Mouse (Mus musculus) urinary bladder, postnatal 4 days (tissue): ENCODE results near the gene Btbd9.

ENCODE experiments used
- DNase-seq, 2 experiments: peaks; one replicate each; pipeline ENCODE4 v3.0.0; 2021 to 2022; ENCODE audit warnings: low spot score in 2 of 2

The Btbd9 gene

DNA sequence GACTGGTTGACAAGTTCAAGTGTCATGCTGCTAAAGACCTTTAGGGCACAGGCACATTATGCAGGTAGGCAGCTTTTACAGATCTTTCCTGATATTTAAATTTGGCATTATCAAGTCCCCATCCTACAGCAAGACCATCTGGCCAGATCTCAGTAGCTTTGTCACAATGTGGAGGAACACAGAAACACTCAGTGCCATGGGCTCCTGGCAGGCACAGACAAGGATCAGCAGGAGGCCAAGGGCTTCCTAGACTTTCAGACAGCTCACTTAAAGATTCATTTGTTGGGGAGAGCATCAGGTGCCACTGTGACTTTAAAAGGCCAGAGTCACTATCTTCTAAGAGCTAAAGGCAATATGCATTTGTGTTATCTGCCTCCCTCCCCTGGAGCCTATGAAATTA, 293.3 kb downstream of the Btbd9 start:
- no peak for DNase-seq

DNA sequence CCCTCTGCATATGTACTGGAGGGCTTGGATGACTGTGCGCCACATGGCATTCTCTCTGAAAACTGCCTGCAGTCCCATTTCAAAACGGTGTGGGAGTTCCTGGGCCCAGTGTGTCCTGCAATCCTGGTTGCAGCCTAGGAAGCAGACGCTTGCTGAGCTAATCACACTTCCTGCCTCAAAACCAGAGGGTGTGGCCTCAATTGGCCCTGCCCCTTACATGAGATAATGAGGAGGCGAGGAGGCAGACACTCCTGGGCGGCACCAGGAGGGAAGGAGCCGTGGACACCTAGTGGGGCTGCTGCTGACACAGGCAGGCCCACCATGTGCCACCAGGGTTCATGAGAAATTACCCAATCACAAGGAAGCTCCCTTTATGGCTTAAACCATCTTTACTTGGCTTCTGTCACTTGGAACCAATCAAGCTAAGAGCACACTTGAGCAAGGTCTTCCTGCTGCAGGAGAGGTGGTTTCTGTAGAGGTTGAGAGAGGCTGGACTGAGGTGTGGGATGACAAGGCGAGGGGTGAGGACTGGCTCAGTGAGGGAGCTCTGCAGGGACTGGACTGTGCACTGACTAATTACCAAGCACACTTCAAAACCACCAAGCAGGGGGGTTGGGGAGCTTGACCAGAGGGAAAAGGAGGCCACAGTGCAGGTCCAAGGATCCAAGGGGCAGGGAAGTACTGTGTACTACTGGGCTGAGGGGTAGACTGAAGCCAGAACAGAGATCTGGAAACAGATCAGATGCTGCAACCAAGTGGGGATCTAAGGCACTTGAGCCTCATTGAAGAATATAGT, 295.8 kb downstream of the Btbd9 start:
- no peak for DNase-seq

DNA sequence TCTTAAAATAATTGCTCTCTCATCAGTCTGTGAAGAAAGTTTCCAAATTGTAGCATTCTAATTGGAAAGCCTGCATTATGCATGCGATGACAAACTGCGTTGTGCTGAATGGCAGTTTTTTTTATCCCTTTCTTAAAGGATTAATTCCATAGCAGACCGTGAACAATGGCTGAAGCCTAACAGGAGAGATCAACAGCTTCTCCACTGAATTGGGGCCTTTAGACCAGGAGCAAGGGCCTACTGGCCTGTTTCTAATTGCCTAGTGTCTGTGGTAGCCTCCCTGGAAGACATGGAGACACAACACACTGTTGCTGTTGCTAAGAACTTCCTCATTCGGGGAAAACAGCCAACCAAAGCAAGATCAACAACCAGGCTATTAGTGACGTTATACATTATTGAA, 296.6 kb downstream of the Btbd9 start:
- no peak for DNase-seq

DNA sequence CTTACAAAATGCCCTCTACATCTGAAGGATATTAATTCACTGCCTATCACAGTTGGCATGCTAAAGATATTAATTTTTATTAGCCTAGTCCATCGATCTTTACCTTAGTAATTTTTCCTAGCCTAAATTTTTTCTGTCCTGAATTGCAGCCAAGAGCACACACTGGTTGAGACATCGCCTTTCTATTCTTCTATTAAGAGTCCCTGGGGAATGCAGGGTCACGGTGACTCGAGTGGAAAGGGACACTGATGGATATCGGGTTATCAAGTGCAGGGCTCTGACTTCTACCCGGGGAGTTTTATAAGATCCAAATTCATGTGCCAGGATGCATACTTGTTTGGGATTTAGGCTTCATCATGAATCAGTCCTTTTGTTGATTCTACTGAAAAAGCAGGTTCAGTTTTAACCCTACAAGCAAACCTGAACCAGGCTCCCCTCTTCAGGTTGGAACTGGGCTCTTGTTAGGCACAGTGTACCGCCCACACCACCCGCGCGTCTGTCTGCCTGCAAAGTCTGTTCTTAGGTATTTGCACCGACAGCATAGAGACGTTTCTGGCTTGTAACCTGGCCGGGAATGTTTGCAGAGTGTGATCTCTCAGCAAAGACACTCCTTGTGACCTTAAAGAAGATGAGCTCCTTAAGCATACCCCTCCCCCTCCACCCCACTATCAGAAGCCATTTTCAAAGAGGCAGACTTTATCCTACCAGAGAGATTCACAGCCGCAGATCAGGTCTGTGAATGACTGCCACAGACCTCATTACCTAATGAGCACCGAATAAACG, 297.5 kb downstream of the Btbd9 start:
- DNase-seq, result no peak

DNA sequence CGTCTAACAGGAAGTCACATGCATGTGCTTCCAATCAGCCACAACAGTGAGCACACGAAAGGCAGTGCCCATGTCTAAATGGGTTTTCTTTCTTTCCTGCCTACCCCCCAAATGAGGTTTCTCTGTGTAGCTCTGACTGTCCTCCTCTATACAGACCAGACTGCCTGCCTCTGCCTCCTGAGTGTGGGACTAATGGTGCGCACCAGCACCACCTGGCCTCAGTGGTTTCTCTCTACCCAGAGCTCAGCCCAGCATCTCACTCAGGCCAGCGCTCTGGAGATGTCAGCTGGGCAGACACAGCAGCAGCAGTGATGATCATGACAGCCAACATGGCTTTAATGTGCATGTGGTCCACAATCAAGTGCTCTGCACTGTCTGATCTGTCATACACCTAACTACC, 299.8 kb downstream of the Btbd9 start:
- no peak for DNase-seq

DNA sequence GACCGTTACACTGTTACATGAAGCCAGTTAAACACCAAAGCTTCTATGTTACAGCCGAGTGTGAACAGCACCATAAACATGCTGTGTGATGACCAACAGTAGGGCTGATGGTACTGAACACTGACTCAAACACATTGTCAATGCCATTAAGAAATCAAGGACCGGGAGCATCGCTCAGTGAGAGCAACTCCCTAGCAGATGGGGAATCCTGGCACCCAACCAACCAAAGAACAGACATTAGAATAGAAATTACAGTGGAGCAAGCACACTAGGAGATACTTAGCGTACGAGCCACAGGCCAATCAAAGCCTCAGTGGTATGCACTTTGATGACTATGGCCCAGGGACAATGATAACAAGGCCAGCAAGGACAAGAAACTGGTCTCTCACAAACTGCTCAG, 303.5 kb downstream of the Btbd9 start:
- no peak for DNase-seq

DNA sequence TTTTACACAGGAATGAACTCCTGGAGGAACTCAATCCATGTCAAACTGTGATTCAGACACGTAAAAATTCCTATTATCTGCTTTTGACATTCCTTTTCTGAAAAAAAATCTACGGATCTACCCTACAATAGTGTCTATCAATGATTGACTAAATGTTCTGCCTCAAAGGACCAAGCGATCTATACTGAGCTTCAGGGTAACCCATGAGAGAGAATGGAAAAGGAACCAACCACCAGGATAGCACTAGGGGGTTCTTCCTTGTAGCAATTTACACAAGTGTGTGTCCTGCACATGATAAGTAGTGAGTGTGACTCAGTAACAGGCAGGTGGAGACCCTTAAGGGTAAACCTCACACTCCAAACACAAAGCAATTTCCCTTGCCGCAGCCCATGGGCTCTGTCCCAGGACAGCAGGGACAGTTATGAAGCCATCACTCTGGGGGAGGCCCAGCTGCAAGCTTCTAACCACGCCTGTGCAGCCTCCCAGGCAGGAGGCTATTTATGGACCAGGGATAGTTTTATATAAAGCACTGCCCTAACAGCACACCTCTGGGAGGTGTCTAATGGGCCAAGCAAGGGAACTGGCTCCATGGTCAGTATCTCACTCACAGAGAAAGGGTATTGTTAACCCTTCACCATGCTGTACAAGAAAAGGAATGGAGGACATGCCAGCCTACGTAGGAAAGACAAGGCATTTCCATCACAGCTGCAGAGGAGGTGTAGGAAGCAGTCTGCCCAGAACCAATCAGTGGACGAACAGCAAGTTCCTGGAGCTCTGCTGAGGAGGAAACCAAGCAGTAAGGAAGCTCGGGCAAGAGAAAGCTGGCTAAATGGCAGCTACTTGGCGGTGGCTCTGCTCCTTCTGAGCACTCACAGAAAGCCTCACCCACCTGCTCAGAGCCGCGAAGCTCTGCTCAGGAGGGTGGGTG, 306.9 kb downstream of the Btbd9 start:
- DNase-seq, result no peak

DNA sequence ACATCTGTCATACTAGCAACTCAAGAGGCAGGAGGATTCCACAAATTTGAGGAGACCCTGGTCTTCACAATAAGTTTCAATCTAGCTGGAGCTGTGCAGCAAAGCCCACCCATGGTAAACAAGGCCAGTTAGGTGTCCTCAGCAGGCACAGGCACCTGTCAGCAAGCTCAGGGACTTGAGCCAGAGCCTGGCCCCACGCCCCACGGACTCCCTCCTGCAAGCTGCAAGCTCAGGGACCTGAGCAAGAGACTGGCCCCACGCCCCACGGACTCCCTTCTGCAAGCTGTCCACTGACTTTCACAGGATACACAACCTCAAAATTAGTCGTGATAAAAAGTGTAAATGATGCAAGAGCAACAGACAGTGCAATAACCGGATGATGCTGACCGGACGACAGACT, 307.8 kb downstream of the Btbd9 start:
- no peak for DNase-seq

DNA sequence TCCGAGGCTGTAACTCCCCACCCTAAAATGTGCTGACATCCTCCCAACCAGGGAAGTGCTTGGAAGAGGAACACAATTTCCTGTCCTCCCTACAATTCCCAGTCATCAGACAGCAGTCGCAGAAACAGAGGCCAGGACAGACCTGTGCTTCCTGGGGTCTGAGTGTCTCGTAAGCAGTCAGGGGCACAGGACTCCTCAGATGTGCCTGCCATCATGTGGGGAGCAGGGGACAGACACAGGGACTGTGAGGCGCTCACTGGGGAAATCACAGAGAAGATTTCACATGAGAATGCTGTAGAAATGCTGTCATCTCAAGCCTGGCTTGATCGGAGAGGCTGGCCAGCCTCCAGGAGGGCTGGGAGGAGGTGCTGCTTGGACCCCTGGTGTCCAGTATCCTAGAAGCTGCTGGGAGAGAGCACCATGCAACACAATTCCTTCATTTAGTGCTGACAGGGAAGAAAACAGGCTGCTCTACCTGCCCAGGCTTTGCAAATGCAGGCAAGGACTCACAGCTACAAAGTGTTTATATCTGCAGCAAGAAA, 308.8 kb downstream of the Btbd9 start:
- no peak for DNase-seq

DNA sequence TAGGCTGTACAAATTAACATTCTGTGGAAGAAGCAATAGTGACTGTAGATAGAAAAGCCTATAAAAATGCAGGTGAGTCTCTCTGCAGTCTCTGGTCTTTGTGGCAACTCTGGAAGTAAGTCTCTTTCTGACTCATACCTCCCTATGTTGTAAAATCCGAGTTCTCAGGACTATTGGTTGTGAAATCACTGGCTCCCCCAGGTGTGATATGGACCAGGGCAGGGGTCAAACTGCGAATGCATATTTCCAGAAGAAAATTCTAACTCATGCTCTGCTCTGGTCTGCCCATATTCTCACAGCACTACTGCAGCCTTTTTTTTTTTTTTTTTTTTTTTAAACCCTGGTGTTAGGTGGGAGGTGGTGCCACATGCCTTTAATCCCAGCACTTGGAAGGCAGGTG, 312.8 kb downstream of the Btbd9 start:
- DNase-seq, result no peak

DNA sequence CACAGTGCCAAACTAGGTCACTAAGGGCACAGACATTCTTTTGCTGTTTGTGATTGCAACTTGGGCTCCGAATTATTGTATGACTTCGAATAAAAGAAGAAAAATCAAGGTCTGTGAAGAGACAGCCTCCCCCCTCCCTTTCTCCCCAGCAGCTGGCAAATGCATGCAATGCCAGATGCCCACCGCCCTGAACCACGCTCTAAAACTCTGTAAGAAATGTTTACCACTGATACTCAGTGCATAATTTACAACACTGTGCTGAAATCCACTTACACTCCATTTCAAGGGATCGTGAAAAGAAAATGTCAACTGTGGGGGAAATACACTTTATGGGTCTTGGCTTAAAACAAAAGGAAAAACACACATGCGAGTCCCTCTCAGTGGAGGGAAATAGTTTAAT, 313.3 kb downstream of the Btbd9 start:
- no peak for DNase-seq

DNA sequence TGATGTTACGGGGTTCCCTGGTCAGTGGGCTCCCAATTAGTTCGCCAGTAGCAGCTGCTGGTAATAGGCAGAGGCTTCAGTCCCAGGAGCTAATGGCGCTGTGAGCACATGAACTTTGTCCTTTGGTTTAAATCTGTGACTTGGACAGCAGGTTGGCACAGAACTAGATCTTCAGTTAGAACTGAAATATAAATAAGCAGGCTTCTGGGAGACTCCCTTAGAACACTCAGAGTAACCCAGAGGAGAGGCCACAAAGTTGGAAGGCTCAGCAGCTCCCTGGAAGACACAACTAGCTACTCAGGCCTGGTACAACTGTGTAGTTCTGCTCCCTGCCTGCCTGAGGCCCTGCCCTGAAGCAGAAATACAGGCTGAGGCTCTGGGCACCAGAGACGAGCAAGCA, 313.8 kb downstream of the Btbd9 start:
- no peak for DNase-seq

DNA sequence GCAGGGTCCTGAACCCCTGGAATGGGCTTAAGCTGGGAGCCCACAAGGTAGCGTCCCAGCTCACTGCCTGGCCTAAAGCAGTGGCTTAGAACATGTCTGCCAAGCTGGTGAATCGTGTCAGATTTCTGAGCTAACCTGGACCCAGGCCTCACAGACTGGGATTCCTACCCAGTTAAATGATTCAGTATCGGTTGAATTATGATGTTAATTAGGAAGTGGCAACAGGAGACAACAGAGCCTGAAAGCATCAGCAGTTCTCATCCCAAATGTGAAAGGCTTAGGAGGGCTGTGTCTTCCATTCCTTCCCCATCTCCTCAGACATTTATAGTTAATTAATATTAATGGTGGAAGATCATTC, 314.3 kb downstream of the Btbd9 start:
- DNase-seq, result no peak

DNA sequence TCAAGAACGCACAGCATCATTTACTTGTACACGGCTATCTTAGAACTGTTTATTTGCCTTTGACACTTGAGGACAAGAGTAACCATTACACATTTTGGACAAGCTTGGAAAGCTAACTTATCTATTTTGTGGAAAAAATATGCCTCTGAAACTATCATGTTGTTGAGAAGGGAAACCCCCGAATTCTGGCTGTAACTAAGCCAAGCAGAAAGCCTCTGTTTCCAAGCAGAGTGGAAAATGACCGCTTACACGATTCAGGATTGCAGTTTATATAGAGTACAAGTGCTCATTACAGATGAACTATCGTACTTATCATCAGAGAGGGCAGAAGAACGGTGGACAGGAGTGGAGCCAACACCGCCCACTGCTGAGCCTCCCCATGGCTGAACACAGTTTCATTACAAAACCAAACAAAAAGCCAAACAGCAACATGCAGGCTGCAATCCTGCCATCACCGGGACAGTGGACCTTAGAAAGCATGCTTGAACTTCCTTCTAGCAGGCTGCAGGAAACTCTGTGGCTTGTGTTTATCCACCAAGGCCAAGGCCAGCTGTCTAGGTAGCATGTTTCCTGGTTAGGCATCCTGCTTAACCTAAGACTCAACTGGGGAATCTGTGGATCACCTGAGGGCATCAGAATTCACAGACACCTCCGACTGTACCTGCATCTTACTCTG, 314.8 kb downstream of the Btbd9 start:
- no peak for DNase-seq

DNA sequence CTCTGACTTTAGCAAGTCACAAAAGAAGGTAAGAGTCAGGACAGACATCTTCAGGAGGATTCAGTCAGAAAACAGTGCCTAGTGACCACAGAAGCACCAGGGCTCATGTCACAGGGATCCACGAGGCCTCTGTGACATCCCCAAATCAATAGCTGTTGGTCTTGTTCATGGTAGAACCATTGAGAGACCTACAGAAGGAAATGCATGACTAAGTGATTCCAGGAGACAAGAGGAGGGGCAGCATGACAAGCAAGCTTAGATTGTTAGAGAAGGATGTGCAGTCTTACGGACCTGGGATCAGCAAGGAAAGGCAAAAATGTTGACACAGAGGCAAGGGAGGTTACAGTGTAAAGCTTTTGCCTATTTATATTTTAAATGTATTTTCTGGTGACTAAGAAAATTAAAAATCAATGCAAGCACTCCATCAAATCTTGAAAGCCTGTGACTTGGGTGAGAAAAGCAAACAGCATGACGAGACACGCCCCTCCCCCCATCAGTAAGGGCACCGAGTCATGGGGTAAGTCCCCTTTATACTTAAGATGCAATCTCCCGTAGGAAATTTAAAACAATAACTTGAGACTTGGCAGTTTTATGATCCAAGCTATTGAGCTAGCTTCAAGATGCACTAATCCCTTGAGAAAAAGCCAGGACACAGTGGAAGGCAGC, 315.5 kb downstream of the Btbd9 start:
- no peak for DNase-seq

DNA sequence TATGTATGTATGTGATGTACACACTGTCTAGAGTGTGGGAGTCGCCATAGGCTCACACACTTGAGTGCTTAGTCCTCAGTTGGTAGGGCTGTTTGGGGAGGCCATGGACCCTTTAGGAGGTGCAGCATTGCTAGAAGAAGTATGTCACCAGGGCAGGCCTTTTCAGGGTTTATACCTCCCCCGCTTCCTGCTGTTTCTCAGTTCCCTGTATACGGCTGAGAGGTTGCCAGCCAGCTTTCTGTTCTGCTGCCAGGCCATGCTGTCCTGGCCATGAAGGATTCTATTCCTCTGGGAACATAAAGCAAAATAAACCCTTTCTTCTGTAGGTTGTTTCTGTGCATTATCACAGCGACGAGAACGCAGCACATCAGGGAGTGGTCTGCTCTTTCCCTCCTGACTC, 316.4 kb downstream of the Btbd9 start:
- DNase-seq, result no peak

DNA sequence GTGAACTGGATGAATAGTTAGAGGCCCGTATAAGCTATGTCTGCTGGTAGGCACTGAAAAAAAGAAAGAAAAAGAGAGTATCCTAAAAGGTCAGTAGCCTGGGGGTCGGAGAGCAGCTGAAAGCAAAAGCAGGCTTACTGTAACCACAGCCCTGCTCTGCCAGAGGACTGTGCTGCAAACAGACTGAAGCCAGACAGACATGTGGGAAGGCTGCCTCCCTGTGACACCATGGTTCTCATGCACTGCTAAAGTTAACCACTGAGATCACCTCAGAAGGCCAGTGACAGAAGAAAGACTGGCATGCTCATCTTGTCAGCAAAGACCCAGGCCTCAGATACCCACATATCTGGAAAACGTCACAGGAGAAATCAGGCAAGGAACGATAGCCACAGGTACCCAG, 317.8 kb downstream of the Btbd9 start:
- no peak for DNase-seq

DNA sequence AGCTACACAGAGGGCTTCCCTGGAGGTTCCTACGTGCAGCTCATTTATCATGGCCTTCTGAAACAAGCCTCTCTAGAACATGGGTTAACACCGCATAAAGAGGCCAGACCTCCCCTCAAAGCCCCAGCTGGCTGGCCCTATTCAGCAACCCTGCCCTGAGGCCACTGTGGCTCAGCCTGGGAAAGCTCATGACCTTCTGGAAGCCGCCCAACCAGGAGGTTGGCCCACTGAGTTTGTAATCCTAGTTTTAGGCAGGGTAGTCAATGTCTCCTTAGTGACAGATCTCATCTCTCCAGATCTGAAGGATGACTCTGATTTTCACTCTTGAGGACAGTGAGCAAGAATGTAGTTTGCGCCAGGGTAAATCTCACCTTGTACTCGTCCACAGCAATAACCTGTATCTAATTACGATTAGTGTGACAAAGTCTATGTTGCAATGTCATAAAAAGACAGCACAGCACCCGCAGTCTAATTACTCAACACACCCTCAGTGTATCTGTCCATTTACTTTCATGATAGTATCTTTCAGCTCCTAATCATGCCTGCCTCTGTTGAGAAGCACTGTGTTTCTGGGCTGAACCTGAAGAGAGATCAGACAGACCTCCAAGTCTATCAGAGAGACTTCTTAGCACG, 320.2 kb downstream of the Btbd9 start:
- no peak for DNase-seq

DNA sequence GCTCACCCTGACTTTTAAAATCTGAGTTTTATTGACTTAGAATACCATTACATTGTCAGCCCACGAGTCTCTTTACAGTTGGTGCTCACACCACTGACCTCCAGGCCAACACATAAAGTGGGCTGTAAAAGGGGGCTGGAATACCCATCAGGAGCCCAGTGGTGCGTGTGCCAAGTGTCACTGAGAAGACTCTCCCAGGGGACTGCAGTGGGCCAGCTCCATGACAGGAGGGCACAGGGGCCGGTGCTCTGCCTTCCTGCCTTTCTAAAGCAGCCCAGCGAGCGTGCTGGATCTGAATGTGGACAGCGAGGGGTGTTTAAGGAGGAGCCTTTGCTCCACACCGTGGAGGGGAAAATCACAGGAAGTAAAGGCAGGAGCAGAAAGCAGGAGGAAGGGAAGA, 322.4 kb downstream of the Btbd9 start:
- DNase-seq, result no peak

DNA sequence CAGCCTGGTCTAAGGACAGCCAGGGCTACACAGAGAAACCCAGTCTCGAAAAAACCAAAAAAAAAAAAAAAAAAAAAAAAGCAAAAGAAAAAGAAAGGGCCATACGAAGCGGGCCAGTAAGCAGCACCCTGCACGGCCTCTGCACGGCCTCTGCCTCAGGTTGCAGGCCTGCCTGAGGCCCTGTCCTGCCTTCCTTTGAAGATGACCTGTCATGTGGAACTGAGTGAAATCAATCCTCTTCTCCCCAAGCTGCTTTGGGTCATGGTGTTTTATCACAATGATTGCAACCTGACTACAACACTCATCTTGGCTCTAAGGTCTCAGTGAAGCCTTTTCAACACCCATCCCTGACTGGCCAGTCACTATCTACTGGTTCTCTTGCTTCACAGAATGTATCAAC, 323.3 kb downstream of the Btbd9 start:
- DNase-seq, result no peak

DNA sequence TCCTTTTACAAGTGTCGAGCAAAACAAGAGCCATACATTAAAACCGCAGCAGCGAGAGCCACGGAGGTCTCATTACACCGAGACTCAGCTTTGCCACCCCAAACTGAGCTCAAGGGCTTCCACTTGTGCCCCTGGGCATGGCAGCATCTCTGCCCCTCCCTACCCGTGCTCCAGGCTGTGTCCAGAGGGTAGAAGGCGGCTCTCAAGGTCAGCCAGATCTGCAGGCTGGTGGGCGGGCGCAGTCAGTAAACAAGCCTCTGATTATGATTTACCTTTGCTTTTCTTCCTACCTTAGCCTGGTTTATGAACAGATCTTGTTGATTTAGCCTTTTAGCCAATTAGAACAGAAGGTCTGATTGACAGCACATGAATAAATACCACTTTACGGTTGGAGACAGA, 331.0 kb downstream of the Btbd9 start:
- DNase-seq, result no peak
